Mouse (Mus musculus): ENCODE results near the gene Kdm4c.

DNA sequence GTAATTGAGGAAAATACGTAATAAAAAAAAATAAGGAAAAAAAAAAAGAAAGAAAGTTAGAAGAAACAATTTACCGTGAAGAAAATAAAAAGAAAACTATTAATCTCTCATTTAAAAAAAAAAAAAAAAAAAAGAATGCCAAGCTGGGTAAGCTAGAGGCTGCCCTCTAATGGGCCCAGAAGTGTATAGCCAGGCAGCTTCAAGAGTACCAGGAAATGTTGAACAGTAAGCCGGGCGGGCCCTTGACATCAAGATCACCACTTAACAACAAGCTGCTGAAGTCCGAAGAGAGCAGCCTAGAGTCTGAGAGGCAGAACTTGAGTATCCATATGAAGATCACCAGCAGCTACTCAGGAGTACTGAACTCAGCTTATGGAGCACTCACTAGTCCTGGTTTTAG lies 154.3 kb downstream of the Kdm4c start:
- no peak for TF ChIP-seq CHD2 (IDR thresholded peaks at IDR 0.05; ENCODE audit: low read length)
- no peak for TF ChIP-seq CHD1 (IDR thresholded peaks at IDR 0.05; ENCODE audit: low read depth, low read length)
- no peak for TF ChIP-seq POLR2A (IDR thresholded peaks at IDR 0.05; ENCODE audit: control insufficient read depth in 1 of 2, insufficient read depth in 1 of 2, low read depth in 1 of 2, low read length in 2 of 2, poor library complexity in 1 of 2)
- no peak for TF ChIP-seq EP300 (IDR thresholded peaks at IDR 0.05; ENCODE audit: low read depth in 1 of 2, low read length in 2 of 2)
- no peak for TF ChIP-seq ZC3H11A (IDR thresholded peaks at IDR 0.05; ENCODE audit: low read depth, low read length)
- TF ChIP-seq MAZ (IDR thresholded peaks at IDR 0.05; ENCODE audit: low read depth, low read length): no peak
- peak in 1 of 3 experiments; percentile 8; a peak in 1 of 6 replicates for TF ChIP-seq CTCF (IDR thresholded peaks at IDR 0.05 in 2 of 3, conservative IDR thresholded peaks at IDR 0.05 in 1 of 3; ENCODE audit: control insufficient read depth in 1 of 3, insufficient read depth in 1 of 3, low read depth in 2 of 3, low read length in 3 of 3, poor library complexity in 1 of 3, severe bottlenecking in 1 of 3)
- no peak for TF ChIP-seq POLR2AphosphoS2 (IDR thresholded peaks at IDR 0.05; ENCODE audit: low read length)
- no peak for TF ChIP-seq MAX (IDR thresholded peaks at IDR 0.05; ENCODE audit: low read length)
- TF ChIP-seq MXI1 (IDR thresholded peaks at IDR 0.05; ENCODE audit: low read depth, low read length): no peak
